Mouse (Mus musculus) embryo, embryonic 9.5 days (tissue): ENCODE measurements around the gene Ralgds.

Experiments used
- DNase-seq: peaks from one replicate; pipeline ENCODE4 v3.0.0-alpha.2; 2017; ENCODE audit errors: extremely low spot score

The Ralgds gene

GRCm38 (mm10) chr2:28533901-28534435 lies 21.0 kb downstream of the Ralgds start:
- DNase-seq: no peak

GRCm38 (mm10) chr2:28534436-28535262 lies 21.7 kb downstream of the Ralgds start:
- DNase-seq: peak; percentile 55

DNA sequence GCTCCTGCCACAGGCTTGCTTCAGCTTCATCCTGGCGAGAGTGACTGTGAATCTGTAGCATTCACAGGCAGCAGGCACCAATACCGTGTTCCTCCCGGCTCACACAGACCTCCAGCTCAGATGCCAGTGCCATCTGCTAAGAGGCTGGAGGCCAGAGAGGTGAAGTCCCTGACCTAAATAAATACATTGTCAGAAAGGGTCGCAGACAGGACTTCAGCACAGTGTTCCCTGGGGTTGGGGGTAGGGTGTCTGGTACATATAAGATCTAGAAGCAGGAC lies 22.3 kb downstream of the Ralgds start:
- DNase-seq: peak; percentile 40

- no peak for DNase-seq
Observed at GRCm38 (mm10) chr2:28535650-28536049, 22.7 kb downstream of the Ralgds start.

GRCm38 (mm10) chr2:28536166-28536565 lies 23.2 kb downstream of the Ralgds start:
- DNase-seq: no peak

DNA sequence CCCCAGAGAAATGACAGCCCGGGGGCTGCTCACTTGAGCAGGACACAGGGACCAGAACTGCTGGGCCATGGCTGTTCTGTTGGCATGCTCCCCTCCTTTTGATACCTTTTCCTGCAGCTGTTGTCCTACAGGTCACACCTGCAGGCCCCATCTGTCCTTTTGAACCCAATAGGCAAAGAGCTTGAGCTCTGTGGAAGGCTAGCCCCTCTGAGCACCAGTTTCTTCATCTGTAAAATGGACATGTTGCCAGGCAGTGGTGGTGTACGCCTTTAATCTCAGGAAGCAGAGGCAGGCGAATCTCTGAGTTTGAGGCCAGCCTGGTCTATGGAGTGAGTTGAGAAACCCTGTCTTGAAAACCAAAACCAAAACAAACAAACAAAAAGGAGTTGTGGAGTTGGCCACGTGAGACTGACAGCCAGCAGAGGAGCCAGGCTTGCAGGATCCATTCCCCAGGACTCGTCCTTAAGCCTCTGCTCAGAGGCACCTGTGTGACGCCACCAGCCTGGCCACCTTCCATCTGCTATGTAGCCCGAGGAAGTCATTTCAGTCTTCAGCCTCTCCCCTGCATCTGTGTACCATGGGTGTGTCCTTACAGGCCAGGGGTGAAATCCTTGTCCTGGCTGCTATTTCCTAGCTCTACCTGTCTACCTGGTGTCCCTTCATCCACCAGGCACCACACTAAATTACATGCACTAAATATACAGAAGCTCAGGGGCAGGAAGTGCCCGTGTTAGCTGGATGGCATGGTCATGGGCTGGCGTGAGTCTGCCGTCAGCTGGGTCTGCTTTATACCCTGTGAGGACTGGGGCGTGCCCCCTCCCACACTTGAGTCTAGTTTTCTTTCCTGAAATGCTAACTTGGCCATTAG lies 24.1 kb downstream of the Ralgds start:
- no peak for DNase-seq

DNA sequence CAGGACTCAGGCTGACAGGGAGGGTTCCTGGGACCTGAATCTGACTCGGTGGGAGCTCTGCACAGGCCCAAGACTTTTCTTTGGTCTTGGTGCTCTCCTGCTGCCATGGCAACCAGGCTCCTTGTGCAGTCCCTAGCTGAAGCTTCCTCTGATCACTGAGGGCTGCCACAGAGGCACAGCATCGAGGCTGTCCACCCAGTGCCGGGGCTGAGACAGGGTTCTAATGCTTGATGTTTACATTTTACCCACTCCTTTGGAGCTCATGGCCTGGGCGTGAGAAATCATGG lies 24.7 kb downstream of the Ralgds start:
- DNase-seq: no peak

GRCm38 (mm10) chr2:28537995-28538816 lies 25.3 kb downstream of the Ralgds start:
- no peak for DNase-seq

DNA sequence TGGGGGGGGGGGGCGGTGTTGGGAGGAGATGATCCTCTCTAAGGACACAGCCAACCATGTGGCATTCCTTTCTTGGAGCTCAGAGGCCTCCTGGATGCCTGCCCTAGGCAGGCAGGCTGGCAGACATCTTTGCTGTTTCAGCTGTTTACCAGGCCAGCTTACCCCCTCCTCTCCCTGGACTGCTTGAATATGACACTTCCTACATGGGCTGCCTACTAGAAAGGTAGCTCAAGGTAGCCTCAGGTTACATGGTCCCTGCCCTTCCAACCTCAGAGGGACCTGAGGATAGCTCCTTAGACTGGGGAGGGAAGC lies 25.8 kb downstream of the Ralgds start:
- no peak for DNase-seq

- peak; percentile 33 for DNase-seq
Observed at GRCm38 (mm10) chr2:28539206-28539605, 26.3 kb downstream of the Ralgds start.

GRCm38 (mm10) chr2:28539949-28540348 lies 27.0 kb downstream of the Ralgds start:
- DNase-seq: no peak

- DNase-seq: no peak
Observed at GRCm38 (mm10) chr2:28540587-28541227, 27.8 kb downstream of the Ralgds start.

GRCm38 (mm10) chr2:28543894-28544293 lies 31.0 kb downstream of the Ralgds start:
- no peak for DNase-seq

GRCm38 (mm10) chr2:28545976-28546375 lies 33.1 kb downstream of the Ralgds start:
- DNase-seq: no peak

DNA sequence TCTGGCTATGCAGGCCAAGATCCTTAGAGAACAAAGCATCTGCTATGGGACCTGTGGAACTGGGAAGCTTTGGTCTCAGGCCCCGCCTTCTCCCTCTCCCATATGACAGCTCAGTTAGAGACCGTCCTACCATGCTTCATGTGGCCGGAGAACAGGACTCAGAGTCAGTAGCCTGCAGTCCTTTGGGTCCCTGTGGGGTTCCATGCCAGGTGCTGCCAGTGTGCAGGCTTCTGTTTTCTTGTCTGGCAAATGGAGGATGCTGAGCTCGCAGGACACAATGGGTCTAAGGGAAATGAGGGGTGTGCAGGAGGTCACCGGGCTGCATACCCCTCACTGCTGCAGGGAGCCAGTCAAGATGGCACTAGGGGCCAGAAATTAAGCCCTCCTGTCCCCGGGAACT lies 33.6 kb downstream of the Ralgds start:
- DNase-seq: no peak

DNA sequence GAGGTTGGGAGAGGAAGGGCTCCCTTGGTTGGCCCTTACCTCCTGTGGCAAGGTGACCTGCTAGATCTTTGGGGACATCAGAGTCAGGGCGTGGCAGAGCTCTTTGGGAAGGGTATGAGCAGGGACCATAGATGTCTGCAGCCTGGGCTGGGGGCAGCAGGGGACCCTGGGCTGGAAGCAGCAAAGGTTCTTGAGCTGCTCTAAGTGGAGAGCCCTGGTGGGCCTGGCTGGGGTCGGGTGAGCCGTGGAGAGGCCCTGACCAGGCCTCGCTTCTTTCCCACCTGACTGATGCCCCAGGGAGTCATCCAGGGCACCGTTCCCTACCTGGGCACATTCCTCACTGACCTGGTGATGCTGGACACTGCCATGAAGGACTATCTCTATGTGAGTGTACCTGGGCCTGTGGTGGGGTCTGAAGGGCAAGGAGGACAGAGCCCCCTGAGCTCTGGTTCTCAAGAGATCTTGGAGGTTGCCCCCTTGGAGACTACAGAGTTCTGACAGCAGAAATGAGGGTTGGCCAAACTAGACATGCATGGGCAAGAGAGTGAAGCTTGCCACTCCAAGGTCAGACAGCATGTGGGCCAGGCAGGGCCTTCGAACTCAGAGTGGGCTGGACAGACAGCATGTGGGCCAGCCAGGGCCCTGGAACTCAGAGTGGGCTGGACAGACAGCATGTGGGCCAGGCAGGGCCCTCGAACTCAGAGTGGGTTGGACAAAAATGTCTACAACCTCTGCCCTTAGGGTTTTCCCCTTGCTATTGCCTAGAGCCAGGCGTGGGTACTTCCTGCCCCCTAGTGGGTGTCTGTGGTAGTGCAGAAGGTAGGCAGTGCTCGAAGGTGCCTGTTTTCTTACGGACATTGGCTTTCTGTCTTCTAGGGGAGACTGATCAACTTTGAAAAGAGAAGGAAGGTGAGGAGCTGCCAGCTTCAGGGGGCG lies 34.6 kb downstream of the Ralgds start:
- peak; percentile 84 for DNase-seq

DNA sequence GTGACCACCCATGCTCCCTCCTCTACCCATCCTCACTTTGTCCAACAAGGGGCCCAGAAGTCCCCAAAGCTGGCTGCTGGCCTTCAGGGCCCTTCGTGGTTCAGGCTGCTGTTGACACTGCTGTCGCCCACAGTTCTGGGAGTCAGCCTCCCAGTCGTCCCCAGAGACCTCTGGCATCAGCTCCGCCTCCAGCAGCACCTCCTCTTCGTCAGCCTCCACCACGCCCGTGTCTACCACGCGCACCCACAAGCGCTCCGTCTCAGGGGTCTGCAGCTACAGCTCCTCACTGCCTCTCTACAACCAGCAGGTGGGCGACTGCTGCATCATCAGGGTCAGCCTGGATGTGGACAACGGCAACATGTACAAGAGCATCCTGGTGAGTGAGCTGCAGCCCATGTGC lies 36.2 kb downstream of the Ralgds start:
- no peak for DNase-seq

DNA sequence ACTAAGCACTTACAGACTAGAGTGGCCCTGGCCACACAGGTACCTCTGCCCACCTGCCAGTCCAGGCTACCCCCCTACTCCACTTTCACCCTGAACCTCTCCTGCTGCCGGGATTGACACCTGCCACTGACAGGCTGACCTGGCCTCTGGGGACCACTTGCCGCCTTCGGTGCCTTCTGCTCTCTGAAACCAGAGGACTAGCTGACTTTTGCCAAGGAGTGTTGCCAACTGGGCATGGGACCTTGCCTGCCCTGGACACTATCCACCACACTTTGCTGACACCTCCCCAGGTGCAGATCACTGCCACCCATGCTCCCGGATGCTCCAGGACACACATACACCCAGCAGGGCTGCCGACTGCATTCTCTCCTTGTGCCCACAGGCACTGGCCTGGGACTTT lies 39.4 kb downstream of the Ralgds start:
- DNase-seq: no peak

DNA sequence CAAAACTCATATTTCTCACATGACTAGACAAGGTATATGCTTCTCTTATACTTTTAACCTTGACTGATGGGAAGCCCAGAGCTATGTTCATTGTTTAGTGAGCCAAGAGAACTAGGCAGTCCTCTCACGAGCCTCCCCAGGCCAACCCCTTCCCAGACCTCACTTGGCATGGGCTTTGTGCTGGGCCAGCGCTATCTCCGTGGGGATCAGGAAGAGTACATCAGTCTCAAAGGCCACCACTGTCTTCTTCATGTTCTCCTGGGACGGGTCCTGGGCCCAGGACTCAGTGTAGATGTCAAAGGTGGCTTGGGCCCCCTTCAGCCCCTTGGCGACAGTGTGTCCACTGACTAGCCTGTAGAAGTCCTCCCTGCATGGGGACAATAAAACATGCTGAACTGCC lies 44.5 kb downstream of the Ralgds start:
- DNase-seq: no peak

DNA sequence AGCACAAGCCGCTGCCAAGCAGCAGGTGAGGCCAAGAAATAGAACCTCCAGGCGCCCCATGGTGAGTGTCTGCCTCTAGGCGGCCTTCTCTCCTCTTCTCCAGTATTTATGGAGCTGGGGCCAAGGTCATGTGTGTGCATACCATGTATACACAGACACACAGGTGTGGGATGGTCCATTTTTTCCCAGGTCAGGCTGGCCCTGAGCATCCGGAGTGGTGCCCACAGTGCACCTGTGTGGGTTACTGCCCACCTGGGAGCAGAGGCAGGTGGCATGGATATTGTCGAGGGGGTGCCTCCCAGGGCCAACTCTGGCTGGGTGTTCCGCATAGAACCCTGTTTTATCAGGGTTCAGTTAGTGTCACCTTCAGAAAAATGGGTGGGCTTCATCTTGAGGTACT lies 50.4 kb downstream of the Ralgds start, which contains the start of gene Cel:
Gene Cel, minus strand, starts transcription at position 101 of the 400 bp plus-strand sequence.
- DNase-seq: no peak

- no peak for DNase-seq
Observed at GRCm38 (mm10) chr2:28563830-28564229, 50.9 kb downstream of the Ralgds start.
